Mouse (Mus musculus) midbrain, postnatal 0 days (tissue): ENCODE data around the gene Peli2. TPM values are rescaled to one million over a fixed set of nuclear protein-coding genes. Genes with fewer than 3 reads are reported as not detected.

Experiments
- ATAC-seq: fragments of 200-750 bp; cut with Nextera tagmentation; 2 replicates; pipeline ENCODE4 v1.8.0; 2017; ENCODE audit warnings: moderate number of reproducible peaks, mild to moderate bottlenecking, moderate TSS enrichment, moderate library complexity; ENCODE audit not compliant: low FRiP score
- DNase-seq: peaks from one replicate; pipeline ENCODE4 v3.0.0-alpha.2; 2015; ENCODE audit warnings: low spot score
- H3K27ac ChIP-seq: fragments of 300-500 bp; sonication (generic); 2 replicates; pipeline ENCODE4 v1.5.1; 2014; ENCODE audit warnings: low read depth, mild to moderate bottlenecking, low read length, mixed read lengths
- H3K27me3 ChIP-seq: fragments of 300-500 bp; sonication (generic); 2 replicates; pipeline ENCODE4 v1.6.1; 2014; ENCODE audit warnings: low read length, control low read depth, mixed read lengths; ENCODE audit not compliant: insufficient read depth
- H3K36me3 ChIP-seq: fragments of 300-500 bp; sonication (generic); 2 replicates; pipeline ENCODE4 v1.6.1; 2014; ENCODE audit warnings: low read length, control low read depth, mixed read lengths; ENCODE audit not compliant: insufficient read depth
- H3K4me1 ChIP-seq: fragments of 300-500 bp; sonication (generic); 2 replicates; pipeline ENCODE4 v1.6.1; 2014; ENCODE audit warnings: mild to moderate bottlenecking, control low read depth, antibody characterized with exemption, low read length, mixed read lengths; ENCODE audit not compliant: insufficient read depth
- H3K4me2 ChIP-seq: fragments of 300-500 bp; sonication (generic); 2 replicates; pipeline ENCODE4 v1.6.1; 2014; ENCODE audit warnings: low read depth, mild to moderate bottlenecking, low read length, mixed read lengths; ENCODE audit not compliant: poor library complexity, severe bottlenecking
- H3K4me3 ChIP-seq: fragments of 300-500 bp; sonication (generic); 2 replicates; pipeline ENCODE4 v1.5.1; 2014; ENCODE audit warnings: low read depth, mild to moderate bottlenecking, low read length, moderate library complexity
- H3K9ac ChIP-seq: fragments of 300-500 bp; sonication (generic); replicated peaks from 2 replicates; pipeline ENCODE4 v1.6.1; 2014; ENCODE audit warnings: mild to moderate bottlenecking, low read length, moderate library complexity, mixed read lengths; ENCODE audit not compliant: poor library complexity, severe bottlenecking
- H3K9me3 ChIP-seq: fragments of 300-500 bp; sonication (generic); 2 replicates; pipeline ENCODE4 v1.6.1; 2016; ENCODE audit warnings: low read length, control low read depth
- CTCF ChIP-seq: IDR thresholded peaks from 2 replicates; pipeline ENCODE4 v1.5.1; 2016; ENCODE audit warnings: antibody characterized with exemption, mild to moderate bottlenecking
- WGBS: fragments of 180-500 bp; shearing (Covaris S2); extraction: QIAGEN DNeasy Blood & Tissue Kit; methylation state at CpG from one replicate; pipeline ENCODE4 v1.1.7; 2014; 5-methylcytosine and 5-hydroxymethylcytosine counted together
- polyA plus RNA-seq: library from polyadenylated mRNA; unstranded; fragments of >200 nt; fragmentation: Nextera tagmentation; extraction: Ambion mirVana; gene quantifications from 2 replicates; pipeline ENCODE4 v1.2.1, GENCODE M21; 2015
- total RNA-seq: library from RNA; depleted of rRNA; stranded (reverse); fragments of >200 nt; gene quantifications from 2 replicates; pipeline ENCODE4 v1.2.3, GENCODE M21; 2014

Gene Peli2
- total and polyA plus RNA-seq, 2 experiments from 2014 or later, result 6.5 to 22.3 TPM

- DNase-seq (no peak), ATAC-seq (no peak)
- Histone ChIP-seq H3K9me3 (no peaks in the 10 kb centered on the region), H3K9ac (no peak overlapping the region), H3K27me3 (no peaks in the 10 kb centered on the region), H3K36me3 (no peaks in the 10 kb centered on the region), H3K4me1 (peaks cover 7% of the 10 kb centered on the region; the same call in 1 of the 2 replicates), H3K4me3 (no peak overlapping the region), H3K27ac (no peak overlapping the region), H3K4me2 (no peak overlapping the region)
- 63% methylated on average over 3 of the region's 3 CpGs for WGBS
- TF ChIP-seq CTCF, result no peak
These were observed 46.4 kb downstream of the Peli2 start for GRCm38 (mm10) chr14:48167020-48167419.

GRCm38 (mm10) chr14:48168116-48168515 is 47.5 kb downstream of the Peli2 start:
- Histone ChIP-seq H3K27ac (no peak overlapping the region), H3K9ac (no peak overlapping the region), H3K9me3 (no peaks in the 10 kb centered on the region), H3K4me1 (peaks cover 7% of the 10 kb centered on the region; the same call in 1 of the 2 replicates), H3K4me3 (no peak overlapping the region), H3K36me3 (no peaks in the 10 kb centered on the region), H3K4me2 (no peak overlapping the region), H3K27me3 (no peaks in the 10 kb centered on the region)
- no peak for DNase-seq
- no peak for TF ChIP-seq CTCF
- WGBS, result 95% methylated on average over 6 of the region's 6 CpGs
- ATAC-seq, result no peak

- H3K4me3 ChIP-seq, result no peak overlapping the region
- WGBS, result 50% methylated on average over 7 of the region's 7 CpGs
- ATAC-seq (no peak), DNase-seq (peak; percentile 62)
- H3K9ac ChIP-seq, result no peak overlapping the region
- TF ChIP-seq CTCF, result peak; percentile 77
- no peak overlapping the region for H3K4me2 ChIP-seq
- H3K36me3 ChIP-seq, result no peaks in the 10 kb centered on the region
- H3K9me3 ChIP-seq, result no peaks in the 10 kb centered on the region
- no peaks in the 10 kb centered on the region for H3K27me3 ChIP-seq
- peaks cover 7% of the 10 kb centered on the region; the same call in 1 of the 2 replicates for H3K4me1 ChIP-seq
- no peak overlapping the region for H3K27ac ChIP-seq
These were observed 49.3 kb downstream of the Peli2 start for GRCm38 (mm10) chr14:48169970-48170369.

- Histone ChIP-seq H3K27me3 (no peaks in the 10 kb centered on the region), H3K4me3 (no peak overlapping the region), H3K27ac (no peak overlapping the region), H3K36me3 (no peaks in the 10 kb centered on the region), H3K4me1 (peaks cover 7% of the 10 kb centered on the region; the same call in 1 of the 2 replicates), H3K9ac (no peak overlapping the region), H3K9me3 (no peaks in the 10 kb centered on the region), H3K4me2 (no peak overlapping the region)
- TF ChIP-seq CTCF, result no peak
- 35% methylated on average over 12 of the region's 12 CpGs for WGBS
- ATAC-seq (0 out of 2 replicates have a peak, but pooled peaks have one; percentile 10), DNase-seq (no peak)
These were observed 50.6 kb downstream of the Peli2 start for GRCm38 (mm10) chr14:48171268-48171667.

- Histone ChIP-seq H3K27me3 (no peaks in the 10 kb centered on the region), H3K27ac (no peak overlapping the region), H3K36me3 (no peaks in the 10 kb centered on the region), H3K9me3 (no peaks in the 10 kb centered on the region), H3K4me2 (no peak overlapping the region), H3K4me1 (peaks cover 7% of the 10 kb centered on the region; the same call in 1 of the 2 replicates), H3K9ac (no peak overlapping the region), H3K4me3 (no peak overlapping the region)
- WGBS, result 24% methylated on average over 8 of the region's 8 CpGs
- DNase-seq, result no peak
- TF ChIP-seq CTCF, result no peak
- ATAC-seq, result peak; percentile 67; the same call in 1 of the 2 replicates
These were observed 51.4 kb downstream of the Peli2 start for GRCm38 (mm10) chr14:48172026-48172425.

- ATAC-seq (no peak), DNase-seq (no peak)
- Histone ChIP-seq H3K9ac (no peak overlapping the region), H3K9me3 (no peaks in the 10 kb centered on the region), H3K27ac (no peak overlapping the region), H3K4me2 (no peak overlapping the region), H3K4me1 (peaks cover 7% of the 10 kb centered on the region; the same call in 1 of the 2 replicates), H3K36me3 (no peaks in the 10 kb centered on the region), H3K4me3 (no peak overlapping the region), H3K27me3 (no peaks in the 10 kb centered on the region)
- no peak for TF ChIP-seq CTCF
- WGBS, result 91% methylated on average over 8 of the region's 8 CpGs
These were observed 52.3 kb downstream of the Peli2 start for GRCm38 (mm10) chr14:48172876-48173275.
